Mouse (Mus musculus) gonadal fat pad, adult 2 months (tissue): Measurements from ENCODE around the gene Fam76b. TPM values are rescaled to one million over a fixed set of nuclear protein-coding genes. Genes with fewer than 3 reads are reported as not detected.
"Not testable (repeated sequence)": the region's sequence is repeated elsewhere in the genome, so short reads cannot be mapped to it uniquely, and the experiment has no call there.

Source experiments
- DNase-seq: peaks from one replicate; pipeline ENCODE4 v3.0.0-alpha.2; 2012; ENCODE audit warnings: low read depth
- polyA plus RNA-seq: library from polyadenylated mRNA; depleted of rRNA; stranded (reverse); fragments of >200 nt; gene quantifications from 2 replicates; pipeline ENCODE4 v1.2.3, GENCODE M21; 2012; rRNA removed

Fam76b gene
- polyA plus RNA-seq: 7.0 and 7.7 TPM in 2 replicates

GRCm38 (mm10) chr9:13827406-13828086 lies at the start of gene Fam76b:
Gene Fam76b (plus strand): TSS chr9:13827716.
- peak; percentile 97 for DNase-seq

- no peak for DNase-seq
Measured at GRCm38 (mm10) chr9:13781985-13782384, 45.5 kb upstream of the Fam76b start.

- not testable (repeated sequence) for DNase-seq
Measured at GRCm38 (mm10) chr9:13790864-13791263, 36.7 kb upstream of the Fam76b start.

- DNase-seq: no peak
Measured at GRCm38 (mm10) chr9:13794302-13794701, 33.2 kb upstream of the Fam76b start.

- no peak for DNase-seq
Measured at GRCm38 (mm10) chr9:13794756-13795155, 32.8 kb upstream of the Fam76b start.

- DNase-seq: no peak
Measured at GRCm38 (mm10) chr9:13804480-13804879, 23.0 kb upstream of the Fam76b start.

- no peak for DNase-seq
Measured at GRCm38 (mm10) chr9:13806854-13807253, 20.7 kb upstream of the Fam76b start.

GRCm38 (mm10) chr9:13807657-13808056 lies 19.9 kb upstream of the Fam76b start:
- no peak for DNase-seq

- DNase-seq: no peak
Measured at GRCm38 (mm10) chr9:13809937-13810336, 17.6 kb upstream of the Fam76b start.

GRCm38 (mm10) chr9:13818369-13818768 lies 9.1 kb upstream of the Fam76b start:
- no peak for DNase-seq

- no peak for DNase-seq
Measured at GRCm38 (mm10) chr9:13820774-13821173, 6.7 kb upstream of the Fam76b start.

GRCm38 (mm10) chr9:13825896-13826295 lies 1.6 kb upstream of the Fam76b start:
- no peak for DNase-seq

- peak; percentile 10 for DNase-seq
Measured at GRCm38 (mm10) chr9:13826391-13826805, 1.1 kb upstream of the Fam76b start.

GRCm38 (mm10) chr9:13826832-13827405 lies 597 bp upstream of the Fam76b start, which contains the start of gene Cep57:
Gene Cep57 (minus strand): TSS chr9:13827107.
- peak; percentile 96 for DNase-seq

- DNase-seq: no peak
Measured at GRCm38 (mm10) chr9:13828087-13828441, 548 bp downstream of the Fam76b start.

- DNase-seq: no peak
Measured at GRCm38 (mm10) chr9:13835256-13835655, 7.7 kb downstream of the Fam76b start.

GRCm38 (mm10) chr9:13836726-13837125 lies 9.2 kb downstream of the Fam76b start:
- DNase-seq: no peak

- no peak for DNase-seq
Measured at GRCm38 (mm10) chr9:13847591-13847990, 20.1 kb downstream of the Fam76b start.

- no peak for DNase-seq
Measured at GRCm38 (mm10) chr9:13848481-13849480, 21.3 kb downstream of the Fam76b start.

GRCm38 (mm10) chr9:13853876-13854275 lies 26.4 kb downstream of the Fam76b start:
- no peak for DNase-seq

- no peak for DNase-seq
Measured at GRCm38 (mm10) chr9:13856247-13856646, 28.7 kb downstream of the Fam76b start.

- no peak for DNase-seq
Measured at GRCm38 (mm10) chr9:13856777-13857176, 29.3 kb downstream of the Fam76b start.
